In genomic region chr1:120057044-120057443, GRCm38 (mm10) we compare ENCODE assay signal across 12 mouse cellular contexts. TPM values are rescaled to one million over a fixed set of nuclear protein-coding genes. Genes with fewer than 3 reads are reported as not detected.
A peak's percentile ranks its signal among the peaks of the same experiment; 100 is the strongest.
DNase-seq lines count a peak whose midpoint lies in the region; ATAC-seq and TF ChIP-seq lines count a peak whose summit lies in the region.
"Had no signal": no experiment of that assay in that cellular context is flagged by ENCODE, and none has a peak within 500 bp of the region (broad histone marks: within the 10 kb centered on the region; RNA-seq: fewer than 3 reads in every experiment).

No protein-coding gene starts in this region.

- H3K9me3 ChIP-seq in lung, embryonic 14.5 days (ENCODE audit: low read depth, low read length): no peaks in the 10 kb centered on the region
- H3K9me3 ChIP-seq in hindbrain, embryonic 14.5 days (ENCODE audit: control insufficient read depth, low read length): no peaks in the 10 kb centered on the region
- H3K9me3 ChIP-seq: G1E had no signal

- peak; percentile 36; the same call in 1 of the 2 replicates for ATAC-seq in lung, embryonic 14.5 days (ENCODE audit: insufficient read depth)
- peak; percentile 22 for ATAC-seq in activated CD4-positive, CD25-positive, alpha-beta regulatory T cell, adult 4 months
- peak; percentile 34 to 41 for ATAC-seq in hematopoietic stem cell, adult 5-6 weeks (replicated peaks in 1 of 2; ENCODE audit: insufficient read depth in 1 of 2, low FRiP score in 2 of 2, low TSS enrichment in 1 of 2, low read depth in 1 of 2, poor library complexity in 2 of 2, severe bottlenecking in 2 of 2)
- no peak for ATAC-seq in hindbrain, embryonic 14.5 days (ENCODE audit: low FRiP score)

- no peak overlapping the region for H3K4me3 ChIP-seq in lung, embryonic 14.5 days (ENCODE audit: low read depth, low read length)
- no peak overlapping the region for H3K4me3 ChIP-seq in macrophage (ENCODE audit: inconsistent target)
- no peak overlapping the region for H3K4me3 ChIP-seq in hindbrain, embryonic 14.5 days (replicated peaks; ENCODE audit: low read length)
- H3K4me3 ChIP-seq: layer of hippocampus, adult 2 months had no signal

- no peak for TF ChIP-seq CTCF in lung, embryonic 14.5 days (IDR thresholded peaks at IDR 0.05; ENCODE audit: low read depth)

- no peak overlapping the region for H3K4me2 ChIP-seq in lung, embryonic 14.5 days
- no peak overlapping the region for H3K4me2 ChIP-seq in hindbrain, embryonic 14.5 days (replicated peaks)
- H3K4me2 ChIP-seq: liver, embryonic 11.5 days had no signal

- no peaks in the 10 kb centered on the region for H3K4me1 ChIP-seq in lung, embryonic 14.5 days (ENCODE audit: insufficient read depth)
- H3K4me1 ChIP-seq in hindbrain, embryonic 14.5 days (replicated peaks; ENCODE audit: control insufficient read depth, insufficient read depth, low read length): 0 out of 2 replicates have a peak, but pooled peaks cover 3% of the 10 kb centered on the region

- peak; percentile 76 for DNase-seq in lung, embryonic 14.5 days
- DNase-seq in lung, postnatal 25 days (ENCODE audit: low spot score): no peak
- no peak for DNase-seq in hindbrain, embryonic 14.5 days (ENCODE audit: low spot score)
- no peak for DNase-seq in embryo, embryonic 10 days (ENCODE audit: low spot score)
- no peak for DNase-seq in ovary, adult 18-20 months (ENCODE audit: low spot score)
- DNase-seq: adrenal gland, postnatal 36 days had no signal

- H3K36me3 ChIP-seq in lung, embryonic 14.5 days (ENCODE audit: insufficient read depth): no peaks in the 10 kb centered on the region
- H3K36me3 ChIP-seq in macrophage (ENCODE audit: inconsistent target): no peaks in the 10 kb centered on the region
- no peaks in the 10 kb centered on the region for H3K36me3 ChIP-seq in hindbrain, embryonic 14.5 days (replicated peaks; ENCODE audit: control insufficient read depth, insufficient read depth)
- H3K36me3 ChIP-seq: G1E had no signal

- no peak overlapping the region for H3K9ac ChIP-seq in lung, embryonic 14.5 days
- H3K9ac ChIP-seq in hindbrain, embryonic 14.5 days: no peak overlapping the region

- H3K27me3 ChIP-seq in lung, embryonic 14.5 days (ENCODE audit: insufficient read depth, low read length): no peaks in the 10 kb centered on the region
- H3K27me3 ChIP-seq in hindbrain, embryonic 14.5 days (ENCODE audit: control insufficient read depth, insufficient read depth, low read length): no peaks in the 10 kb centered on the region

- H3K27ac ChIP-seq in lung, embryonic 14.5 days (ENCODE audit: low read depth): no peak overlapping the region
- H3K27ac ChIP-seq in macrophage: peak overlapping the region; percentile 16; the same call in 1 of the 2 replicates
- no peak overlapping the region for H3K27ac ChIP-seq in hindbrain, embryonic 14.5 days
- H3K27ac ChIP-seq: layer of hippocampus, adult 2 months had no signal

- WGBS in lung, embryonic 14.5 days: 49% methylated on average over 14 of the region's 14 CpGs
- WGBS in macrophage (ENCODE audit: missing documents): 10% methylated on average over 14 of the region's 14 CpGs
- 75% methylated on average over 14 of the region's 14 CpGs for WGBS in hindbrain, embryonic 14.5 days

- no peaks in the 10 kb centered on the region for H3K79me2 ChIP-seq in macrophage (ENCODE audit: inconsistent target)

RNA-seq across cellular contexts. Expression of gene Tmem37, which starts 16.8 kb away (rescaled TPM):
- 7.4 and 8.0 TPM in 2 replicates for polyA plus RNA-seq in lung, embryonic 14.5 days (2014; fragmentation: Nextera tagmentation; extraction: Ambion mirVana)
- 1 to 10 TPM; 1.4 to 2.5 TPM for polyA plus RNA-seq in activated CD4-positive, CD25-positive, alpha-beta regulatory T cell, adult 4 months (2017; shearing (Covaris generic))
- total RNA-seq in hematopoietic stem cell, adult 5-6 weeks (2017): 0.25 and 2.6 TPM in 2 replicates
- 1 to 10 TPM in 5 of 26 experiments, under 1 TPM in 6, not detected in 15; 0.62 to 3.1 (median 0.95) TPM for total RNA-seq in macrophage (2018; cell fraction: chromatin; rRNA removed)
- total RNA-seq in macrophage (2018; cell fraction: cytosol; rRNA removed): 10 to 100 TPM in 13 of 26 experiments, 1 to 10 TPM in 13; 4.5 to 27.8 (median 10.4) TPM
- 10 to 100 TPM in 1 of 26 experiments, 1 to 10 TPM in 23, under 1 TPM in 2; 0.58 to 10.9 (median 3.6) TPM for total RNA-seq in macrophage (2018; cell fraction: nucleus; rRNA removed)
- polyA plus RNA-seq in macrophage (2018): 8.5 to 36.3 TPM (median 23.3 TPM) in 3 replicates
- 7.5 and 10.1 TPM in 2 replicates for polyA plus RNA-seq in hindbrain, embryonic 14.5 days (2014; fragmentation: Nextera tagmentation; extraction: Ambion mirVana)
- polyA plus RNA-seq: G1E had no signal

RNA-seq across cellular contexts. Expression of gene Sctr, which starts 50.4 kb away (rescaled TPM):
- polyA plus RNA-seq in lung, embryonic 14.5 days (2014; fragmentation: Nextera tagmentation; extraction: Ambion mirVana): 0.16 and 0.29 TPM in 2 replicates
- under 1 TPM in 1 of 2 experiments, not detected in 1; 0.23 TPM for polyA plus RNA-seq in activated CD4-positive, CD25-positive, alpha-beta regulatory T cell, adult 4 months (2017; shearing (Covaris generic))
- total RNA-seq in hematopoietic stem cell, adult 5-6 weeks (2017): not detected in 2 replicates
- not detected for total RNA-seq in macrophage (2018; cell fraction: chromatin; rRNA removed)
- not detected for total RNA-seq in macrophage (2018; cell fraction: cytosol; rRNA removed)
- under 1 TPM in 1 of 26 experiments, not detected in 25; 0.24 TPM for total RNA-seq in macrophage (2018; cell fraction: nucleus; rRNA removed)
- polyA plus RNA-seq in macrophage (2018): not detected in 3 replicates
- 0.43 and 0.86 TPM in 2 replicates for polyA plus RNA-seq in hindbrain, embryonic 14.5 days (2014; fragmentation: Nextera tagmentation; extraction: Ambion mirVana)
- total RNA-seq: G1E had no signal
- polyA plus RNA-seq: G1E; liver, embryonic 11.5 days had no signal
